Mouse (Mus musculus): ENCODE data around the gene Des. TPM values are rescaled to one million over a fixed set of nuclear protein-coding genes. Genes with fewer than 3 reads are reported as not detected.
A peak's percentile ranks its signal among the peaks of the same experiment; 100 is the strongest.

Des gene
- polyA plus RNA-seq, 1 experiment from 2014 or later: 218 TPM

- Histone ChIP-seq H3K27me3 (replicated peaks; ENCODE audit: control insufficient read depth, insufficient read depth, low read length) (no peaks in the 10 kb centered on the region), H3K36me3 (ENCODE audit: control insufficient read depth, insufficient read depth, low read length) (no peaks in the 10 kb centered on the region), H3K4me1 (ENCODE audit: control insufficient read depth, insufficient read depth, low read length) (peaks cover 39% of the 10 kb centered on the region), H3K4me3 (ENCODE audit: low read depth, low read length) (no peak overlapping the region), H3K4me2 (ENCODE audit: low read depth, low read length) (no peak overlapping the region), H3K9ac (ENCODE audit: low read depth, low read length) (no peak overlapping the region), H3K27ac (replicated peaks; ENCODE audit: low read depth, low read length) (no peak overlapping the region), H3K9me3 (ENCODE audit: control insufficient read depth, low read length) (no peaks in the 10 kb centered on the region)
- ATAC-seq (ENCODE audit: low read depth): peak; percentile 35; the same call in 1 of the 2 replicates
- WGBS: 1% methylated on average over 8 of the region's 8 CpGs
- peak; percentile 91 for DNase-seq (ENCODE audit: low spot score)
Observed at GRCm38 (mm10) chr1:75342874-75343416, 17.2 kb upstream of the Des start.

GRCm38 (mm10) chr1:75344291-75345035 is 15.7 kb upstream of the Des start:
- peak overlapping the region; percentile 52; the same call in 1 of the 2 replicates for H3K27ac ChIP-seq (replicated peaks; ENCODE audit: low read depth, low read length)
- 0 out of 2 replicates have a peak overlapping the region, but pooled peaks have one; percentile 27 for H3K9ac ChIP-seq (ENCODE audit: low read depth, low read length)
- peak overlapping the region; percentile 8; the same call in 1 of the 2 replicates for H3K4me2 ChIP-seq (ENCODE audit: low read depth, low read length)
- no peaks in the 10 kb centered on the region for H3K27me3 ChIP-seq (replicated peaks; ENCODE audit: control insufficient read depth, insufficient read depth, low read length)
- peaks cover 24% of the 10 kb centered on the region for H3K4me1 ChIP-seq (ENCODE audit: control insufficient read depth, insufficient read depth, low read length)
- WGBS: 7% methylated on average over 15 of the region's 15 CpGs
- DNase-seq (ENCODE audit: low spot score): peak; percentile 82
- no peak overlapping the region for H3K4me3 ChIP-seq (ENCODE audit: low read depth, low read length)
- no peaks in the 10 kb centered on the region for H3K36me3 ChIP-seq (ENCODE audit: control insufficient read depth, insufficient read depth, low read length)
- no peaks in the 10 kb centered on the region for H3K9me3 ChIP-seq (ENCODE audit: control insufficient read depth, low read length)
- ATAC-seq (ENCODE audit: low read depth): peak; percentile 67

GRCm38 (mm10) chr1:75345036-75345935 is 14.8 kb upstream of the Des start:
- Histone ChIP-seq H3K27me3 (replicated peaks; ENCODE audit: control insufficient read depth, insufficient read depth, low read length) (no peaks in the 10 kb centered on the region), H3K9ac (ENCODE audit: low read depth, low read length) (no peak overlapping the region), H3K4me1 (ENCODE audit: control insufficient read depth, insufficient read depth, low read length) (peaks cover 18% of the 10 kb centered on the region), H3K36me3 (ENCODE audit: control insufficient read depth, insufficient read depth, low read length) (no peaks in the 10 kb centered on the region), H3K9me3 (ENCODE audit: control insufficient read depth, low read length) (no peaks in the 10 kb centered on the region), H3K4me2 (ENCODE audit: low read depth, low read length) (peak overlapping the region; percentile 8; the same call in 1 of the 2 replicates), H3K4me3 (ENCODE audit: low read depth, low read length) (no peak overlapping the region), H3K27ac (replicated peaks; ENCODE audit: low read depth, low read length) (peak overlapping the region; percentile 52; the same call in 1 of the 2 replicates)
- peak; percentile 50; the same call in 1 of the 2 replicates for ATAC-seq (ENCODE audit: low read depth)
- WGBS: 27% methylated on average over 20 of the region's 20 CpGs
- peak; percentile 36 for DNase-seq (ENCODE audit: low spot score)

- Histone ChIP-seq H3K27me3 (replicated peaks; ENCODE audit: control insufficient read depth, insufficient read depth, low read length) (no peaks in the 10 kb centered on the region), H3K9me3 (ENCODE audit: control insufficient read depth, low read length) (no peaks in the 10 kb centered on the region), H3K4me2 (ENCODE audit: low read depth, low read length) (no peak overlapping the region), H3K27ac (replicated peaks; ENCODE audit: low read depth, low read length) (no peak overlapping the region), H3K4me3 (ENCODE audit: low read depth, low read length) (no peak overlapping the region), H3K4me1 (ENCODE audit: control insufficient read depth, insufficient read depth, low read length) (peaks cover 18% of the 10 kb centered on the region), H3K36me3 (ENCODE audit: control insufficient read depth, insufficient read depth, low read length) (no peaks in the 10 kb centered on the region), H3K9ac (ENCODE audit: low read depth, low read length) (no peak overlapping the region)
- DNase-seq (ENCODE audit: low spot score) (no peak), ATAC-seq (ENCODE audit: low read depth) (no peak)
- 79% methylated on average over 5 of the region's 5 CpGs for WGBS
Observed at GRCm38 (mm10) chr1:75347279-75347678, 12.8 kb upstream of the Des start.

- Histone ChIP-seq H3K9ac (ENCODE audit: low read depth, low read length) (no peak overlapping the region), H3K27me3 (replicated peaks; ENCODE audit: control insufficient read depth, insufficient read depth, low read length) (no peaks in the 10 kb centered on the region), H3K36me3 (ENCODE audit: control insufficient read depth, insufficient read depth, low read length) (no peaks in the 10 kb centered on the region), H3K27ac (replicated peaks; ENCODE audit: low read depth, low read length) (no peak overlapping the region), H3K4me2 (ENCODE audit: low read depth, low read length) (no peak overlapping the region), H3K4me3 (ENCODE audit: low read depth, low read length) (no peak overlapping the region), H3K9me3 (ENCODE audit: control insufficient read depth, low read length) (no peaks in the 10 kb centered on the region), H3K4me1 (ENCODE audit: control insufficient read depth, insufficient read depth, low read length) (peaks cover 12% of the 10 kb centered on the region)
- DNase-seq (ENCODE audit: low spot score): no peak
- ATAC-seq (ENCODE audit: low read depth): no peak
- 35% methylated on average over 5 of the region's 5 CpGs for WGBS
Observed at GRCm38 (mm10) chr1:75349275-75349674, 10.9 kb upstream of the Des start.

GRCm38 (mm10) chr1:75357261-75357660 is 2.9 kb upstream of the Des start:
- H3K27ac ChIP-seq (replicated peaks; ENCODE audit: low read depth, low read length): no peak overlapping the region

GRCm38 (mm10) chr1:75358009-75358408 is 2.1 kb upstream of the Des start:
- H3K27me3 ChIP-seq (replicated peaks; ENCODE audit: control insufficient read depth, insufficient read depth, low read length): peaks cover 29% of the 10 kb centered on the region
- no peak overlapping the region for H3K4me3 ChIP-seq (ENCODE audit: low read depth, low read length)
- H3K9me3 ChIP-seq (ENCODE audit: control insufficient read depth, low read length): no peaks in the 10 kb centered on the region
- ATAC-seq (ENCODE audit: low read depth): no peak
- H3K36me3 ChIP-seq (ENCODE audit: control insufficient read depth, insufficient read depth, low read length): no peaks in the 10 kb centered on the region
- H3K4me2 ChIP-seq (ENCODE audit: low read depth, low read length): no peak overlapping the region
- no peak overlapping the region for H3K27ac ChIP-seq (replicated peaks; ENCODE audit: low read depth, low read length)
- no peak overlapping the region for H3K9ac ChIP-seq (ENCODE audit: low read depth, low read length)
- WGBS: 88% methylated on average over 4 of the region's 4 CpGs
- H3K4me1 ChIP-seq (ENCODE audit: control insufficient read depth, insufficient read depth, low read length): peaks cover 22% of the 10 kb centered on the region
- no peak for DNase-seq (ENCODE audit: low spot score)

More at GRCm38 (mm10) chr1:75357261-75357660, 2.9 kb upstream of the Des start:
- no peaks in the 10 kb centered on the region for H3K36me3 ChIP-seq (ENCODE audit: control insufficient read depth, insufficient read depth, low read length)
- peaks cover 22% of the 10 kb centered on the region for H3K4me1 ChIP-seq (ENCODE audit: control insufficient read depth, insufficient read depth, low read length)
- no peaks in the 10 kb centered on the region for H3K9me3 ChIP-seq (ENCODE audit: control insufficient read depth, low read length)
- WGBS: 64% methylated on average over 7 of the region's 7 CpGs
- no peak overlapping the region for H3K4me2 ChIP-seq (ENCODE audit: low read depth, low read length)
- DNase-seq (ENCODE audit: low spot score) (peak; percentile 59), ATAC-seq (ENCODE audit: low read depth) (no peak)
- H3K4me3 ChIP-seq (ENCODE audit: low read depth, low read length): no peak overlapping the region
- no peak overlapping the region for H3K9ac ChIP-seq (ENCODE audit: low read depth, low read length)
- peaks cover 29% of the 10 kb centered on the region for H3K27me3 ChIP-seq (replicated peaks; ENCODE audit: control insufficient read depth, insufficient read depth, low read length)

GRCm38 (mm10) chr1:75359346-75359745 is 783 bp upstream of the Des start:
- Histone ChIP-seq H3K9ac (ENCODE audit: low read depth, low read length) (no peak overlapping the region), H3K27ac (replicated peaks; ENCODE audit: low read depth, low read length) (0 out of 2 replicates have a peak overlapping the region, but pooled peaks have one; percentile 35), H3K4me1 (ENCODE audit: control insufficient read depth, insufficient read depth, low read length) (peaks cover 22% of the 10 kb centered on the region), H3K27me3 (replicated peaks; ENCODE audit: control insufficient read depth, insufficient read depth, low read length) (peaks cover 29% of the 10 kb centered on the region), H3K9me3 (ENCODE audit: control insufficient read depth, low read length) (no peaks in the 10 kb centered on the region), H3K4me2 (ENCODE audit: low read depth, low read length) (no peak overlapping the region), H3K4me3 (ENCODE audit: low read depth, low read length) (no peak overlapping the region), H3K36me3 (ENCODE audit: control insufficient read depth, insufficient read depth, low read length) (no peaks in the 10 kb centered on the region)
- DNase-seq (ENCODE audit: low spot score): peak; percentile 77
- peak; percentile 45; the same call in 1 of the 2 replicates for ATAC-seq (ENCODE audit: low read depth)
- WGBS: 58% methylated on average over 13 of the region's 13 CpGs
